Mouse (Mus musculus) hindbrain, embryonic 16.5 days (tissue): Measurements from ENCODE around the gene Vps4b. TPM values are rescaled to one million over a fixed set of nuclear protein-coding genes. Genes with fewer than 3 reads are reported as not detected.
A peak's percentile ranks its signal among the peaks of the same experiment; 100 is the strongest.
"Not testable (repeated sequence)": the region's sequence is repeated elsewhere in the genome, so short reads cannot be mapped to it uniquely, and the experiment has no call there.

Experiments used
- ATAC-seq: fragments of 200-750 bp; cut with Nextera tagmentation; 2 replicates; pipeline ENCODE4 v1.8.0; 2017; ENCODE audit warnings: moderate TSS enrichment, moderate library complexity
- H3K27ac ChIP-seq: fragments of 300-500 bp; sonication (generic); 2 replicates; pipeline ENCODE4 v1.5.1; 2014; ENCODE audit warnings: low read depth, mild to moderate bottlenecking, control low read depth, low read length, moderate library complexity
- H3K27me3 ChIP-seq: fragments of 300-500 bp; sonication (generic); replicated peaks from 2 replicates; pipeline ENCODE4 v1.6.1; 2014; ENCODE audit warnings: low read length; ENCODE audit not compliant: control insufficient read depth, insufficient read depth
- H3K36me3 ChIP-seq: fragments of 300-500 bp; sonication (generic); 2 replicates; pipeline ENCODE4 v1.6.1; 2014; ENCODE audit warnings: mild to moderate bottlenecking, low read length, moderate library complexity, mixed read lengths; ENCODE audit not compliant: control insufficient read depth, insufficient read depth
- H3K4me1 ChIP-seq: fragments of 300-500 bp; sonication (generic); 2 replicates; pipeline ENCODE4 v1.6.1; 2014; ENCODE audit warnings: low read depth, low read length; ENCODE audit not compliant: control insufficient read depth, insufficient read depth
- H3K4me2 ChIP-seq: fragments of 300-500 bp; sonication (generic); 2 replicates; pipeline ENCODE4 v1.6.1; 2014; ENCODE audit warnings: mild to moderate bottlenecking, low read length, control low read depth, moderate library complexity
- H3K4me3 ChIP-seq: fragments of 300-500 bp; sonication (generic); 2 replicates; pipeline ENCODE4 v1.5.1; 2014; ENCODE audit warnings: mild to moderate bottlenecking, low read length, control low read depth, moderate library complexity
- H3K9ac ChIP-seq: fragments of 300-500 bp; sonication (generic); 2 replicates; pipeline ENCODE4 v1.6.1; 2014; ENCODE audit warnings: low read depth, mild to moderate bottlenecking, control low read depth, low read length, moderate library complexity
- H3K9me3 ChIP-seq: fragments of 300-500 bp; sonication (generic); 2 replicates; pipeline ENCODE4 v1.6.1; 2014; ENCODE audit warnings: mild to moderate bottlenecking, low read length, moderate library complexity; ENCODE audit not compliant: control insufficient read depth
- WGBS: fragments of 180-500 bp; shearing (Covaris S2); extraction: QIAGEN DNeasy Blood & Tissue Kit; methylation state at CpG from one replicate; pipeline ENCODE4 v1.1.7; 2014; 5-methylcytosine and 5-hydroxymethylcytosine counted together
- polyA plus RNA-seq: library from polyadenylated mRNA; unstranded; fragments of >200 nt; fragmentation: Nextera tagmentation; extraction: Ambion mirVana; gene quantifications from 2 replicates; pipeline ENCODE4 v1.2.1, GENCODE M21; 2015

The Vps4b gene
- polyA plus RNA-seq, 1 experiment from 2014 or later, result 25.8 TPM

GRCm38 (mm10) chr1:106739810-106740209 is 56.7 kb downstream of the Vps4b start:
- ATAC-seq, result no peak
- Histone ChIP-seq H3K4me2 (no peak overlapping the region), H3K36me3 (peaks cover 6% of the 10 kb centered on the region; the same call in 1 of the 2 replicates), H3K9ac (no peak overlapping the region), H3K9me3 (no peaks in the 10 kb centered on the region), H3K4me1 (no peaks in the 10 kb centered on the region), H3K27me3 (no peaks in the 10 kb centered on the region), H3K27ac (no peak overlapping the region), H3K4me3 (no peak overlapping the region)
- 96% methylated on average over 5 of the region's 5 CpGs for WGBS

GRCm38 (mm10) chr1:106738092-106738491 is 58.4 kb downstream of the Vps4b start:
- H3K27ac ChIP-seq, result no peak overlapping the region
- no peaks in the 10 kb centered on the region for H3K4me1 ChIP-seq
- H3K4me2 ChIP-seq, result no peak overlapping the region
- H3K27me3 ChIP-seq, result no peaks in the 10 kb centered on the region
- peaks cover 12% of the 10 kb centered on the region for H3K36me3 ChIP-seq
- WGBS, result 89% methylated on average over 3 of the region's 3 CpGs
- ATAC-seq, result no peak
- no peaks in the 10 kb centered on the region for H3K9me3 ChIP-seq
- no peak overlapping the region for H3K9ac ChIP-seq
- H3K4me3 ChIP-seq, result no peak overlapping the region

- WGBS, result 84% methylated on average over 8 of the region's 8 CpGs
- Histone ChIP-seq H3K27me3 (no peaks in the 10 kb centered on the region), H3K4me3 (no peak overlapping the region), H3K9me3 (no peaks in the 10 kb centered on the region), H3K27ac (no peak overlapping the region), H3K36me3 (peaks cover 12% of the 10 kb centered on the region), H3K9ac (no peak overlapping the region), H3K4me1 (no peaks in the 10 kb centered on the region), H3K4me2 (no peak overlapping the region)
- no peak for ATAC-seq
These were observed 60.3 kb downstream of the Vps4b start for GRCm38 (mm10) chr1:106736211-106736610.

GRCm38 (mm10) chr1:106735586-106735985 is 60.9 kb downstream of the Vps4b start:
- ATAC-seq, result no peak
- no peak overlapping the region for H3K4me2 ChIP-seq
- H3K27ac ChIP-seq, result no peak overlapping the region
- H3K4me3 ChIP-seq, result no peak overlapping the region
- peaks cover 12% of the 10 kb centered on the region for H3K36me3 ChIP-seq
- no peaks in the 10 kb centered on the region for H3K27me3 ChIP-seq
- 56% methylated on average over 2 of the region's 2 CpGs for WGBS
- no peaks in the 10 kb centered on the region for H3K4me1 ChIP-seq
- no peak overlapping the region for H3K9ac ChIP-seq
- no peaks in the 10 kb centered on the region for H3K9me3 ChIP-seq

- Histone ChIP-seq H3K4me3 (no peak overlapping the region), H3K4me1 (no peaks in the 10 kb centered on the region), H3K27me3 (no peaks in the 10 kb centered on the region), H3K27ac (no peak overlapping the region), H3K4me2 (no peak overlapping the region), H3K36me3 (no peaks in the 10 kb centered on the region), H3K9ac (no peak overlapping the region), H3K9me3 (no peaks in the 10 kb centered on the region)
- ATAC-seq, result no peak
- 16% methylated on average over 5 of the region's 5 CpGs for WGBS
These were observed 74.5 kb downstream of the Vps4b start for GRCm38 (mm10) chr1:106722061-106722460.

- 76% methylated on average over 7 of the region's 7 CpGs for WGBS
- not testable (repeated sequence) for H3K36me3 ChIP-seq, H3K9ac ChIP-seq, H3K27ac ChIP-seq, H3K4me2 ChIP-seq, H3K9me3 ChIP-seq, ATAC-seq, H3K4me1 ChIP-seq, H3K27me3 ChIP-seq, H3K4me3 ChIP-seq
These were observed 78.8 kb downstream of the Vps4b start for GRCm38 (mm10) chr1:106717736-106718135.

GRCm38 (mm10) chr1:106717071-106717601 is 79.4 kb downstream of the Vps4b start:
- ATAC-seq, result no peak
- no peak overlapping the region for H3K4me2 ChIP-seq
- peak overlapping the region; percentile 33; the same call in 1 of the 2 replicates for H3K9ac ChIP-seq
- H3K9me3 ChIP-seq, result no peaks in the 10 kb centered on the region
- peaks cover 7% of the 10 kb centered on the region for H3K4me1 ChIP-seq
- no peaks in the 10 kb centered on the region for H3K27me3 ChIP-seq
- H3K4me3 ChIP-seq, result no peak overlapping the region
- 28% methylated on average over 7 of the region's 7 CpGs for WGBS
- no peak overlapping the region for H3K27ac ChIP-seq
- no peaks in the 10 kb centered on the region for H3K36me3 ChIP-seq

GRCm38 (mm10) chr1:106716141-106716540 is 80.4 kb downstream of the Vps4b start:
- Histone ChIP-seq H3K36me3 (no peaks in the 10 kb centered on the region), H3K27ac (no peak overlapping the region), H3K9ac (no peak overlapping the region), H3K4me2 (no peak overlapping the region), H3K9me3 (no peaks in the 10 kb centered on the region), H3K4me1 (peaks cover 11% of the 10 kb centered on the region), H3K27me3 (no peaks in the 10 kb centered on the region), H3K4me3 (no peak overlapping the region)
- ATAC-seq, result no peak
- WGBS, result 92% methylated on average over 3 of the region's 3 CpGs

GRCm38 (mm10) chr1:106715111-106716083 is 81.1 kb downstream of the Vps4b start:
- Histone ChIP-seq H3K9ac (no peak overlapping the region), H3K4me3 (no peak overlapping the region), H3K9me3 (no peaks in the 10 kb centered on the region), H3K4me2 (no peak overlapping the region), H3K27ac (no peak overlapping the region), H3K27me3 (no peaks in the 10 kb centered on the region), H3K4me1 (peaks cover 11% of the 10 kb centered on the region), H3K36me3 (no peaks in the 10 kb centered on the region)
- 86% methylated on average over 13 of the region's 13 CpGs for WGBS
- ATAC-seq, result no peak
